Mouse (Mus musculus): ENCODE results near the gene Cog7.

Gene Cog7

DNA sequence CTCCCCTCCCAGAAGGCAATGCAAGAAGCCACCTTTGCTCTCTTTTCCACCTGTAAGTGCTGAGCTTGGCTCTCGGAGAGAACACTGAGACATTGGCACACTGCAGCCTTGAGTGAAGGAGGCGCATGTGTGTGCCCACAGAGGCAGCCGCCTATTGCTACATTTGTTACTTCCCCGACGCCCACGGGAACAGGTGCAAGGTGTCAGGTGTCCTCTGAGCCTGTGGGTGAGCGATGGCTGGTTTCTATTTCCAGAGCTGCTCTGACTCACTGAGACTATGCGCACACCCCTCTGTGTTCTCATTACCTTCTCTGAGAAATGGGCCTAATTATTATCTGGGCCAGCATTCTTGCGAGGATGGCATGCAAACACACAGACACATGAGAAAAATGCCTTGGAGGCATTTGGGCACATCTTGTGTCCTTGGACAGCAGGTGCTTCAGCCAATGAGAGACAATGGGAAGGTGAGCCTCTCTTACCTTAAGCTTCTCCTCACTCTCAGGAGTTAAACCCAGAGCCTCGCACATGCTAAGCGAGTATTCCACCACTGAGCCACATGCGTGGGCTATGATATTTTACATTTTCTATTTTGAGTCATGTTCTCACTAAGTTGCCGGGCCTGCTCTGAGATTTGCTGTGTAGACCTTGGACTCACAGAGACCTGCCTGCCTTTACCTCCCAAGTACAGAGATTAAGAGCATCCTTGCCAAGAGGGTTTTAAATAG lies 90.7 kb downstream of the Cog7 start:
- no peak for DNase-seq (ENCODE audit: low spot score)

DNA sequence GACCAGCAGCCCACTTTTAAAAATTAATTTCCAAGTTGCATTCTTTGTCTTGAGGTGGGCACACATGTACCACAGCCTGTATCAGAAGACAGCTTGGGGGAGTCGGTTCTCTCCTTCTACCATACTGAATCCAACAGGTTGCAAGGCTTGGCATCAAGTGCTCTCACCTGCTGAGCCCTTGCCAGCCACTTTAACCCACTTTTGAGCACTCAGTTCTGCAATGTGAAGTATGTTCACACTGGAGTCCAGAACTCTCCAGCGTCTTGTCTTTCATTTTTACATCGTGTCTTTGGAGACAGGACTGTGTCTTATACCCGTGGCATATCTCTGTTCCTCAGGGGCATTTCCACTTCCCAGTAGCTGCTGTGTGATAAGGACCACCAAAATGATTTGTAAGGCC lies 101.3 kb downstream of the Cog7 start:
- peak; percentile 85 for DNase-seq (ENCODE audit: low spot score)

GRCm38 (mm10) chr7:121874784-121875183 lies 106.7 kb downstream of the Cog7 start:
- no peak for DNase-seq (ENCODE audit: low spot score)

GRCm38 (mm10) chr7:121873998-121874397 lies 107.5 kb downstream of the Cog7 start:
- peak; percentile 65 for DNase-seq (ENCODE audit: low spot score)

- DNase-seq (ENCODE audit: low spot score) = no peak
Measured at GRCm38 (mm10) chr7:121871631-121872030, 109.9 kb downstream of the Cog7 start.

DNA sequence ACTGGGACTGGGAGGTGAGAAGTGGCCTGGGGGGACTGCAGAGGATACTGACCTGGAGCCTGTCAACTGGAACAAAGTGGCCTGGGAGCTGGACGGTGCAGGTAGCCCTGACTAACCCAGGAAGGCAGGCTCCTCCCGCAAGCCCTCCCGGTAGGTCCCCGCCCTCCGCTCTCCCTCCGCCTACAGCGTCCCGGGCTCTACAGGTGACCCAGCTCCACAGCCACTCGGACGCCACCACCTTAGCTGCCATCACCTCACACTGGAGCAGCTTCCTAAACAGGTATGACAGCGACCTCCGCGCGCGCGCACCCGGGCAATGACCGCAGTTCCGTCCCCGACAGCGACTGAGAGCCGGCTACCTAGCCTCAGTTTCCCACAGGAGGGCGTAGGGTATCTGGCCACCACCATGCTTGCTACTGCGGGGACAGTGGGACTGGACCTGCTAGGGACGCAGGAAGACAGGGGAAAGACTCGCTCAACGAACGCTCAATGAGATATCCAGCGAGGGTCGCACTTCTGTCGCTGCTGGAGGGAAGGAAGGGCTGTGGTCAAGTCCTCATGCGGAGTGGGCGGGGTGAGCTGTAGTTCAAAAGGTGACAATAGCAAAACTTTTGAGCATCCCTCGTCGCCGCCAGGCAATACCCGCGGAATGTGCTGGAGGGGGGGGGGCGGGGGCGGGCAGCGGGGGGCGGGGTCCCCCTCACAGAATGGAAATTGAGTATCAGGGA lies 116.5 kb downstream of the Cog7 start, which contains the start of gene Scnn1b:
Scnn1b (plus strand) TSS at position 181 of the 728 bp plus-strand sequence.
- peak; percentile 68 for DNase-seq (ENCODE audit: low spot score)

DNA sequence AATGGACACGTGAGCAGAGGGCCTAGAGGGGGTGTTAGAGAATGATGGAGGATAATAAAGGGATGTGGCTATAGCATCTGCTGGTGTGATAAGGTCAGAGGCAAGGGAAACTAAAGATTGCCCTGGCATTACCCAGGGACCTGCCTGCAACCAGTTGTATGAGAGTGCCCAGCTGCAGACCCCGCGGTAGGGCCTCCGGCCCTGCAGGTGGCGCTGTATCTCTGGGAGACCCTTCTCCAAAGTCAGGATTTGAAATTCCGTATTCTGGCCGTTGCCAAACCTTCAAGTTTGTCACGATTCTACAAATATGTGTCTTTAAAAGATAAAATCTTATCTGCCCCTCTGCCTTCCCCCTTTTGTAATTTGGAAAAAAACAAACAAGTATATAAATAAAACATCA lies 122.6 kb downstream of the Cog7 start:
- no peak for DNase-seq (ENCODE audit: low spot score)

DNA sequence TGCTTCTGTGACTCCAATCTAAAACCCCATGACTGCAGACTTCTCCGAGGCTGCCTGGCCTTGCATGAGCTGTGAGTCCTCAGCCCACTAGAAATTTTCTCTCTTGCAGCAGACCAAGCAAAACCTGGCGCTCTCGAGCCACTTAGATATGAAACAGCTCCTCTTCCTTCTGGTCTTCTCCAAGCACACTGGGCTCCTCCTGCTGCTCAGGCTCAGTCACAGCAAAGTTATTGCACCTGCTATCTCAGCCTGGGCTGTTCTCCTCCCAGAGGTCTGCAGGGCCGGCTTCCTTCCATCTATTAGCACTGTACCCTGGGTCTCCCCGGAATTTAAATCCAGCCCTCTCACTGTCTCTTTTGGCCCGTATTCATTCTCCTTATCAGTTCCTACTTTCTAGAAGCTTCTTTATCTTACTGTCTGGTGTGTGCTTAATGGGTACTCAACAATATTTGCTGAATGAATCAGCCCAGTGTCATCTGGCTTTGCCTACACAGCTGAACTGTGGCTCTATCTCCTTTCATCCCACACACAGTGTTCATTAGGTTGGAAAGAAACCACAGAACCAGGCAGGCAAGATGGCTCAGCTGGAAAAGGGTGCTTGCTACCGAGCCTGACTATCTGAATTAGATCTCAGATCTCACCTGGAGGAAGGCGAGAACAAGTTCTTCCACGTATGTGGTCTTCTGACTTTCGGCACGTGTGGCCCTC lies 124.2 kb downstream of the Cog7 start:
- DNase-seq (ENCODE audit: low spot score) = no peak

DNA sequence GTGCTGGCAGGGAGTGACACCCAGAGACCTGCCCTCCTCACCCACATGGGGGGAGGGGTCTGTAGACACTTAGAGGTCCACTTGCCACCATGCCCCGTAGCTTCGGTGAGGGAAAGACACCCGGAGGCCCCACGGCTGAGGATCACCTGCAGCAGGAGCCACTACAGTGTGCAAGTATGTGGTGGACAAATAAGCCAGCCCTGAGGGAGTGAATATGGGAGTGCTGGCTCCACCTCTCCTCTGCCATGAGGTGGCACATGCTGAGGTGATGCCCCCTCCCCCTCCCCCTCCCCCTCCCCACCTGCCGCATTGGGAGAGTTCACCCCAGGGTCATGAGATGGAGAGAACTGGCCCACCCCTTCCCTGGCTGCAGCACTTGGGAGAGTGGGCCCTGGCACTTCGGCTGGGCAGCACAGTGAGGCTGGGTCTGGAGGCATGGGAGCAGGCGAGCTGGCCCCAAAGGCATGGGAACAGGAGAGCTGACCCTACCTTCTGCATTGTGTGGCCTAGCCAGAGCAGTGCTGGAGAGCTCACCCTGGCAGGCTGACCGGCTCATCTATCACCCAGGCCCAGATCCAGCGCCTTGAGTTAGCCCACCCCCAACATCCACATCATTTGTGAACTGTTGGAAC lies 132.9 kb downstream of the Cog7 start:
- DNase-seq (ENCODE audit: low spot score) = no peak

GRCm38 (mm10) chr7:121845964-121846363 lies 135.5 kb downstream of the Cog7 start:
- no peak for DNase-seq (ENCODE audit: low spot score)

DNA sequence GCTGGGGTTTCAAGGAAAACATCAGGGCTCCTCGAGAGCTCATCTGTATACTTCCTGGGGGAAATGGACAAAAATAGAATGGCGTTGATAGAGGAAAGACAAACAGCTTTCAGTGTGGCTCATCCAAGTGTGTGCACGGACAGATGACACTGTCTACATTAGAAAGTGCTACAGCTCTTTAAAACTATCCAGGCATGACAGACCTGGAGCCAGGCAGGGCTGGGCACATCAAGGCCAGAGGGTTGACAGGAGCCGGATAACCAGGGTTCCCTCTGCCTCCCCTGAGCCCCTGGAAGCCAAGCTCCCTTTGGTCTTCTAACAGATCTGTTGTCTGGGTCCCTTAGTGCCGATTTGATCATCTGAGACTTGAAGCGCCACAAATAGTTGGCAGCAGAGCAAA lies 139.3 kb downstream of the Cog7 start:
- DNase-seq (ENCODE audit: low spot score) = no peak

DNA sequence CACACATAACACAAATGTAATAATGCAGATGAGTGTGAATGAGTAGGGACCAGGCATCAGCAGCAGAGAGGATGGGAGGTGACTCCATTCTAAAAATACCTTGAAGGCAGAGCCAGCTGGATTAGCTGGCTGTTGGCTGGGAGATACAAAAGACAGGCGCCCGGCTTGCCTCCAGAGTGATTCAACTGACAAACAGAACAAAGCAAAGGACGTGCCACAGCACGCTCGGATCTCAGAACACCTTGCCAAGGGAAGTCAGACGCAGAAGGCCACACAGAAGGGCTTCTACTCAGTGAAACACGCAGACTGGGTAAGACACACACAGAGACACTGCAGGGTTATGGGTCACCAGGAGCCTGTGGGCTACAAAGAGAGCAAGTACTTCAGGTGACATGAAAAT lies 140.7 kb downstream of the Cog7 start:
- no peak for DNase-seq (ENCODE audit: low spot score)

GRCm38 (mm10) chr7:121836827-121837226 lies 144.7 kb downstream of the Cog7 start:
- peak; percentile 90 for DNase-seq (ENCODE audit: low spot score)

- DNase-seq (ENCODE audit: low spot score) = no peak
Measured at GRCm38 (mm10) chr7:121835392-121835791, 146.1 kb downstream of the Cog7 start.
